Mouse (Mus musculus) intestine, postnatal 0 days (tissue): Measurements from ENCODE around the gene Dnajc22. TPM values are rescaled to one million over a fixed set of nuclear protein-coding genes. Genes with fewer than 3 reads are reported as not detected.

Experiments
- ATAC-seq: fragments of 200-750 bp; cut with Nextera tagmentation; 2 replicates; pipeline ENCODE4 v1.8.0; 2017; ENCODE audit warnings: mild to moderate bottlenecking, moderate TSS enrichment, moderate library complexity
- H3K27ac ChIP-seq: fragments of 300-500 bp; sonication (generic); 2 replicates; pipeline ENCODE4 v1.5.1; 2014; ENCODE audit warnings: mild to moderate bottlenecking, low read depth, low read length, moderate library complexity
- H3K27me3 ChIP-seq: fragments of 300-500 bp; sonication (generic); replicated peaks from 2 replicates; pipeline ENCODE4 v1.6.1; 2014; ENCODE audit warnings: low read length, mixed read lengths; ENCODE audit not compliant: control insufficient read depth, insufficient read depth
- H3K36me3 ChIP-seq: fragments of 300-500 bp; sonication (generic); 2 replicates; pipeline ENCODE4 v1.6.1; 2014; ENCODE audit warnings: mild to moderate bottlenecking, moderate library complexity; ENCODE audit not compliant: control insufficient read depth, insufficient read depth
- H3K4me1 ChIP-seq: fragments of 300-500 bp; sonication (generic); replicated peaks from 2 replicates; pipeline ENCODE4 v1.6.1; 2014; ENCODE audit warnings: antibody characterized with exemption, low read length, mixed read lengths; ENCODE audit not compliant: control insufficient read depth, insufficient read depth
- H3K4me2 ChIP-seq: fragments of 300-500 bp; sonication (generic); replicated peaks from 2 replicates; pipeline ENCODE4 v1.6.1; 2014; ENCODE audit warnings: low read depth, mild to moderate bottlenecking, moderate library complexity
- H3K4me3 ChIP-seq: fragments of 300-500 bp; sonication (generic); 2 replicates; pipeline ENCODE4 v1.5.1; 2014; ENCODE audit warnings: low read depth, low read length
- H3K9ac ChIP-seq: fragments of 300-500 bp; sonication (generic); 2 replicates; pipeline ENCODE4 v1.6.1; 2014; ENCODE audit warnings: mild to moderate bottlenecking, low read depth, low read length
- H3K9me3 ChIP-seq: fragments of 300-500 bp; sonication (generic); 2 replicates; pipeline ENCODE4 v1.6.1; 2016; ENCODE audit warnings: mixed run types; ENCODE audit not compliant: control insufficient read depth
- CTCF ChIP-seq: sonication (generic); IDR thresholded peaks from 2 replicates; pipeline ENCODE4 v1.5.1; 2016; ENCODE audit warnings: low read depth, mild to moderate bottlenecking, control low read depth, antibody characterized with exemption, moderate library complexity
- WGBS: fragments of 180-500 bp; shearing (Covaris S2); extraction: QIAGEN DNeasy Blood & Tissue Kit; methylation state at CpG from one replicate; pipeline ENCODE4 v1.1.7; 2014; 5-methylcytosine and 5-hydroxymethylcytosine counted together
- polyA plus RNA-seq: library from polyadenylated mRNA; unstranded; fragments of >200 nt; fragmentation: Nextera tagmentation; extraction: Ambion mirVana; gene quantifications from 2 replicates; pipeline ENCODE4 v1.2.1, GENCODE M21; 2015

The Dnajc22 gene
- polyA plus RNA-seq, 1 experiment from 2014 or later: 55.7 TPM

- WGBS: 4% methylated on average over 56 of the region's 56 CpGs
- no peak; the same call in 1 of the 2 replicates for ATAC-seq
- no peak overlapping the region for H3K27ac ChIP-seq
- 0 out of 2 replicates have a peak overlapping the region, but pooled peaks have one; percentile 23 for H3K9ac ChIP-seq
- H3K4me1 ChIP-seq: peaks cover 11% of the 10 kb centered on the region; the same call in 1 of the 2 replicates
- H3K4me3 ChIP-seq: peak overlapping the region; percentile 46
- H3K27me3 ChIP-seq: peaks cover 83% of the 10 kb centered on the region
- peak; percentile 64 for TF ChIP-seq CTCF
- no peaks in the 10 kb centered on the region for H3K36me3 ChIP-seq
- peak overlapping the region; percentile 77 for H3K4me2 ChIP-seq
- H3K9me3 ChIP-seq: no peaks in the 10 kb centered on the region
Observed at GRCm38 (mm10) chr15:99093291-99094258, 605 bp downstream of the Dnajc22 start.

GRCm38 (mm10) chr15:99094631-99095270, 1.8 kb downstream of the Dnajc22 start:
- Histone ChIP-seq H3K27me3 (peaks cover 77% of the 10 kb centered on the region), H3K4me3 (no peak overlapping the region), H3K9me3 (no peaks in the 10 kb centered on the region), H3K36me3 (no peaks in the 10 kb centered on the region), H3K27ac (no peak overlapping the region), H3K4me2 (no peak overlapping the region), H3K4me1 (peaks cover 11% of the 10 kb centered on the region; the same call in 1 of the 2 replicates), H3K9ac (no peak overlapping the region)
- 5% methylated on average over 27 of the region's 27 CpGs for WGBS
- no peak for TF ChIP-seq CTCF
- ATAC-seq: no peak

DNA sequence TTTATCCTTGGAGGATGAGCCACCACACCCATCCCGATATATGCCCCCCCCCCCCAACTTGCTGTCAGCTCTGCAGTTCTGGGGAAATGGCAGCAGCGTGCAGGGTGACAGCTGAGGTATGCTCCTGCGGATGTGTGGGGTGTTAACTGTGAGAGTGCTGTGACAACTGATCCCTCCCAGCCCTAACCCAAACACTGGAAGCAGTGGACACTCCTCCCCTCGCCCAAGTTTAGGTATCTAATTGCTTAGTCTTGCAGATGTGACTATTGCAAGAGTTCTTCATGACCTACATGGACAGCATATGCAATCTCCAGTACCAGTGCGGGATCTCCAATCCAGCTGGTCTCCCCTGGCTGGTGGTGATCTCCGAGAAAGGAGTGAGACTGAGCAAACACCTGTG, 2.4 kb downstream of the Dnajc22 start:
- no peak for TF ChIP-seq CTCF
- peaks cover 11% of the 10 kb centered on the region; the same call in 1 of the 2 replicates for H3K4me1 ChIP-seq

DNA sequence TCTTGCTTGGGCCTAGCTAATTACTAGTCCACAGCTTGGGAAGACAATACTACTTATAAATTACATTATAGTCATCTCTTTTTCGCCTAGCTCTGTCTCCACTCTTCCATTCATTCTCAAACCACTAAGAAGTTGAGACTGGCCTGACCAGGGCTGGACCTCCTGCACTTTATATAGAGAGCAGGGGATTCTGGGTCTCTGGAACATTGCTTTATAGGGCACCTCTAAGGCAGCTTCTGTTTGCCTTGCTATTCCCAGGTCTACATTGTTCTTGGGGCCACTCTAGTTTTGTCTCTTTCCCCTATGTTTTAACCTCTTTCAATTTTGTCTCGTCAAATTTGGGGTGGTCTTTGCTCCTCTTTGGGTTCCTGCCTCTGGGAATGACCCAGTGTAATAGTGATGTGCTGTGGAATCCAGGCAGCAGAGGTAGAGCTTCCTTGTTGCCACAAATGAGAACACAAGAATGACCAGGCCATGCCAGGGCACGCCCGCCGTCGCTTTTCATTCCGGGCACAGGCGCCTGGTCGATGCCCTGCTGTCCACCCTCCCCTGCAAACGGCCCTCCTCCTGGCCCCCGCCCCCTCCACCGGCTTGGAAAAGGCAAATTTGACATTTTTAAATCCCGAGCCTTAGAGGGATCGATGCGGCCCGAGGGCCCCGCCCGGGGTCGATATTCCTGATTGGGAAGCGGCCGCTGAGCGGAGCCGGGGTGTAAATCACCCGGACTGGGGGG, 3.3 kb downstream of the Dnajc22 start:
- peaks cover 11% of the 10 kb centered on the region; the same call in 1 of the 2 replicates for H3K4me1 ChIP-seq
- no peaks in the 10 kb centered on the region for H3K9me3 ChIP-seq
- H3K36me3 ChIP-seq: no peaks in the 10 kb centered on the region
- no peak for TF ChIP-seq CTCF
- H3K4me3 ChIP-seq: peak overlapping the region; percentile 41
- ATAC-seq: no peak
- H3K4me2 ChIP-seq: peak overlapping the region; percentile 70
- peaks cover 69% of the 10 kb centered on the region for H3K27me3 ChIP-seq
- 10% methylated on average over 24 of the region's 24 CpGs for WGBS
- H3K27ac ChIP-seq: no peak overlapping the region
- no peak overlapping the region for H3K9ac ChIP-seq

More for the DNA sequence above, 2.4 kb downstream of the Dnajc22 start:
- no peak overlapping the region for H3K9ac ChIP-seq
- H3K27ac ChIP-seq: no peak overlapping the region
- no peak overlapping the region for H3K4me2 ChIP-seq
- H3K36me3 ChIP-seq: no peaks in the 10 kb centered on the region
- WGBS: 21% methylated on average over 6 of the region's 6 CpGs
- H3K4me3 ChIP-seq: no peak overlapping the region
- no peak for ATAC-seq
- H3K27me3 ChIP-seq: peaks cover 76% of the 10 kb centered on the region
- H3K9me3 ChIP-seq: no peaks in the 10 kb centered on the region

- Histone ChIP-seq H3K4me2 (peak overlapping the region; percentile 70), H3K36me3 (no peaks in the 10 kb centered on the region), H3K27me3 (peaks cover 65% of the 10 kb centered on the region), H3K9me3 (no peaks in the 10 kb centered on the region), H3K9ac (no peak overlapping the region; the same call in 1 of the 2 replicates), H3K4me1 (peaks cover 11% of the 10 kb centered on the region; the same call in 1 of the 2 replicates), H3K27ac (no peak overlapping the region), H3K4me3 (peak overlapping the region; percentile 41)
- no peak for ATAC-seq
- no peak for TF ChIP-seq CTCF
- under 1% methylated on average over 56 of the region's 58 CpGs for WGBS
Observed at GRCm38 (mm10) chr15:99096831-99097500, 4.0 kb downstream of the Dnajc22 start.
